Mouse (Mus musculus): ENCODE measurements around the gene Bloc1s2. TPM values are rescaled to one million over a fixed set of nuclear protein-coding genes. Genes with fewer than 3 reads are reported as not detected.

Gene Bloc1s2
- total and polyA plus RNA-seq, 3 experiments = 92.4 to 115 (median 96.3) TPM

DNA sequence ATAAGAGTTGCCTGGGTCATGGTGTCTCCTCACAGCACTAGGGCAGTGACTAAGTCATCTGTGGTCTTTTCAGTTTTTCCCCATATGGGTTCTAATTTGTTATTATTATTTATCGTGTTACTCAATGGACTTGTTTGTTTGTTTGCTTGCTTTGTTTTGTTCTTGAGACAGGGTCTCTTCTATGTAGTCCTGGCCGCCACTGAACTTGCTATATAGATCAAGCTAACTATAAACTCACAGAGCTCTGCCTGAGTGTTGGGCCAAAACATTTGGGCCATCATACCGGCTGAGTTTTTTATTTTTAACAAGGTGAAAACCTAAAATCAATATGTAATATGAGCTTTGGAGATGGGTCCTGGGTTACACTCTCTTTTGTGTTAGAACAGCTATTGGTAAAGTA lies 13.1 kb upstream of the Bloc1s2 start:
- in situ Hi-C loops (cut with MboI; ENCODE audit: low pct_ligation_motif_present, low pct_unique_long_range_greater_than_20kb, low sequenced_read_pairs) = no loop called here
- no peaks in the 10 kb centered on the region for H3K36me3 ChIP-seq (replicated peaks in 1 of 2; ENCODE audit: control insufficient read depth in 1 of 2, insufficient read depth in 1 of 2, low read length in 1 of 2)
- no peak overlapping the region for H3K9ac ChIP-seq (ENCODE audit: insufficient read depth, low read depth)
- no peak for DNase-seq (ENCODE audit: extremely low read depth)
- peaks cover 5% of the 10 kb centered on the region for H3K27me3 ChIP-seq (replicated peaks)
- H3K79me2 ChIP-seq (replicated peaks; ENCODE audit: control insufficient read depth, extremely low read depth, insufficient read depth, poor library complexity, severe bottlenecking) = no peaks in the 10 kb centered on the region
- TF ChIP-seq TBP (conservative IDR thresholded peaks at IDR 0.05; ENCODE audit: low read depth, low read length) (no peak), NRF1 (IDR thresholded peaks at IDR 0.05; ENCODE audit: low read depth, low read length) (no peak), ZMIZ1 (IDR thresholded peaks at IDR 0.05; ENCODE audit: low read depth, low read length) (no peak), MYC (IDR thresholded peaks at IDR 0.05; ENCODE audit: low read depth, low read length) (no peak), MEF2A (IDR thresholded peaks at IDR 0.05; ENCODE audit: borderline replicate concordance, low read depth, low read length) (no peak), CHD2 (IDR thresholded peaks at IDR 0.05; ENCODE audit: low read length) (no peak), IRF4 (IDR thresholded peaks at IDR 0.05; ENCODE audit: low read depth, low read length) (no peak), SMC3 (IDR thresholded peaks at IDR 0.05; ENCODE audit: low read depth, low read length) (no peak), TCF12 (IDR thresholded peaks at IDR 0.05; ENCODE audit: low read depth, low read length) (no peak), JUN (IDR thresholded peaks at IDR 0.05; ENCODE audit: insufficient read depth, low read depth, low read length) (no peak), MAX (IDR thresholded peaks at IDR 0.05; ENCODE audit: low read length) (no peak), BHLHE40 (IDR thresholded peaks at IDR 0.05; ENCODE audit: low read depth, low read length) (no peak), ZC3H11A (IDR thresholded peaks at IDR 0.05; ENCODE audit: low read depth, low read length) (no peak), HCFC1 (IDR thresholded peaks at IDR 0.05; ENCODE audit: low read depth, low read length) (no peak), MXI1 (IDR thresholded peaks at IDR 0.05; ENCODE audit: low read depth, low read length) (no peak), PAX5 (IDR thresholded peaks at IDR 0.05; ENCODE audit: low read length) (no peak), USF2 (conservative IDR thresholded peaks at IDR 0.05; ENCODE audit: low read depth, low read length) (no peak), ELF1 (IDR thresholded peaks at IDR 0.05; ENCODE audit: low read depth, low read length) (no peak), USF1 (IDR thresholded peaks at IDR 0.05; ENCODE audit: low read depth, low read length) (no peak), POLR2A (IDR thresholded peaks at IDR 0.05; ENCODE audit: low read depth, low read length) (no peak)
- H3K9me3 ChIP-seq (replicated peaks; ENCODE audit: low read length) = no peaks in the 10 kb centered on the region
- no peak overlapping the region for H3K4me3 ChIP-seq (replicated peaks in 1 of 3; ENCODE audit: low read depth in 2 of 3, low read length in 2 of 3, poor library complexity in 1 of 3)
- dilution Hi-C loops (cut with MboI; ENCODE audit: extremely low pct_ligation_motif_present, extremely low pct_unique_long_range_greater_than_20kb, low sequenced_read_pairs) = no loop called here
- no peaks in the 10 kb centered on the region for H3K4me1 ChIP-seq (ENCODE audit: control insufficient read depth in 1 of 2, insufficient read depth in 2 of 2)
- no peak overlapping the region for H3K27ac ChIP-seq (ENCODE audit: insufficient read depth, low read depth)
- H3K4me2 ChIP-seq (ENCODE audit: insufficient read depth, low read depth, poor library complexity, severe bottlenecking) = no peak overlapping the region

DNA sequence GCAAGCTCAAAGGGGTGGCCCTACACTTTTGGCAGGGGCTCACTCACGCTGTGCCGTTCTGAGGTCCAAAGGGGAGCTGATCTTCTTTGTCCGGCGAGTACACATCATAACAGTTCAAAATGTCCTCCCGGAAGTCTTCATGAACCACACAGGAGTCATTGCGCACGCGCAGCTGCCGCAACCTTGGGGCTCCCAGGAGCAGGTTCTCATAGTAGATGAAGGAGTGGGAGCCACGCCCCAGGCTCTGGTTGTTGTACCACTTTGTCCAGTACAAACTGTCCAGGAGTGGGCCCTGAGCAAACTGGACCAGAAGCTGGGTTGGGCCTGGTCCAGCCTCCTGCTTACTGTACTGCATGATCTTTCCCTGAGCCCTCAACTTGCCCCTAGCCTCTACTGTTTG lies 10.8 kb upstream of the Bloc1s2 start:
- in situ Hi-C loops (cut with MboI; ENCODE audit: low pct_ligation_motif_present, low pct_unique_long_range_greater_than_20kb, low sequenced_read_pairs) = no loop called here
- no peak overlapping the region for H3K9ac ChIP-seq (ENCODE audit: insufficient read depth, low read depth)
- DNase-seq (ENCODE audit: extremely low read depth) = no peak
- H3K79me2 ChIP-seq (replicated peaks; ENCODE audit: control insufficient read depth, extremely low read depth, insufficient read depth, poor library complexity, severe bottlenecking) = no peaks in the 10 kb centered on the region
- TF ChIP-seq IRF4 (IDR thresholded peaks at IDR 0.05; ENCODE audit: low read depth, low read length) = no peak
- H3K9me3 ChIP-seq (replicated peaks; ENCODE audit: low read length) = no peaks in the 10 kb centered on the region
- no peak overlapping the region for H3K4me2 ChIP-seq (ENCODE audit: insufficient read depth, low read depth, poor library complexity, severe bottlenecking)
- no peak overlapping the region for H3K27ac ChIP-seq (ENCODE audit: insufficient read depth, low read depth)
- H3K27me3 ChIP-seq (replicated peaks) = peaks cover 14% of the 10 kb centered on the region
- H3K4me1 ChIP-seq (ENCODE audit: control insufficient read depth in 1 of 2, insufficient read depth in 2 of 2) = no peaks in the 10 kb centered on the region
- no peaks in the 10 kb centered on the region for H3K36me3 ChIP-seq (replicated peaks in 1 of 2; ENCODE audit: control insufficient read depth in 1 of 2, insufficient read depth in 1 of 2, low read length in 1 of 2)
- H3K4me3 ChIP-seq (replicated peaks in 1 of 3; ENCODE audit: low read depth in 2 of 3, low read length in 2 of 3, poor library complexity in 1 of 3) = no peak overlapping the region
- dilution Hi-C loops (cut with MboI; ENCODE audit: extremely low pct_ligation_motif_present, extremely low pct_unique_long_range_greater_than_20kb, low sequenced_read_pairs) = no loop called here
